Mouse (Mus musculus): ENCODE results near the gene Ank3. TPM values are rescaled to one million over a fixed set of nuclear protein-coding genes. Genes with fewer than 3 reads are reported as not detected.

Ank3 gene
- total RNA-seq, 2 experiments from 2014 or later, result 497 to 550 TPM

DNA sequence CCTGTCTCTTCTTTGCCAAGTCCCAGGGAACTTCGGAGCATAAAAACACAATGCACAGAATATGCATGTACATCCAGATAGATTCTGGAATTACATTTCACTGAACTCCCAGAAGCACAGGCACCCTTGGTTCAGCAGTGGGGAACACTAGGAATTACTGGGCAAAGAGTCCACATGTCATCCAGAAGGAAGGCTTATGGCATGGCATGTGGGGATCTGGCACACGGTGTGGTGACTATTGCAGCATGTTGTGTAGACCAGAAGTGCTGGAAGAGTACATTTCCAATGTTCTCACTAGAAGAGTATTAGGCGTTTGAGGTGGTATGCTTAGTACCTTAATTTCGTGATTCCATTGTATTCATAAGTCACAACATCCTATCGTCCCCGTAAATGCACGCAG, 422.7 kb downstream of the Ank3 start:
- intact Hi-C loops (cut with DNase I), result no loop called here
- no peak for DNase-seq (ENCODE audit: low spot score in 2 of 2)

- intact Hi-C loops (cut with DNase I), result no loop called here
These were observed 430.2 kb downstream of the Ank3 start for GRCm38 (mm10) chr10:69828770-69829169.

DNA sequence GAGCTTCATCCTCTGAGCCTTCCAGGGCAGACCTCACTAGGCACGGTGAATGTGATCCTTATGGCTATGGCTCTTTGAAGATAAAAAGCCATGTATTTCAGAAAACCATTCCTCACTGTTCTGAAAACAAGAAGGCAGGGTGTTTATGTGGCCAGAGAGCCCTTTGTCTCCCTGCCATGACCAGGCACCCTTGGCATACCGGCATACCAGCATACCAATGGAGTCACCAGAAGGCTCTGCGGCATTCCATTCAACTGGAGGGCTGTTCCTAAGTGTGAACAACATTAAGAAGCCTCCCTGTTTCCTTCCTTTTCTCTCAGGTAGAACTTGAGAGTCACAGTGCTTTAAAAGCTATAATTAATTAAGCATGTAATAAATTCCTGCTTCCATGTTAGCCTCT, 430.7 kb downstream of the Ank3 start:
- no peak for DNase-seq (ENCODE audit: low spot score in 2 of 2)
- intact Hi-C loops (cut with DNase I), result no loop called here

More at GRCm38 (mm10) chr10:69828770-69829169, 430.2 kb downstream of the Ank3 start:
- DNase-seq (ENCODE audit: low spot score in 2 of 2), result no peak

DNA sequence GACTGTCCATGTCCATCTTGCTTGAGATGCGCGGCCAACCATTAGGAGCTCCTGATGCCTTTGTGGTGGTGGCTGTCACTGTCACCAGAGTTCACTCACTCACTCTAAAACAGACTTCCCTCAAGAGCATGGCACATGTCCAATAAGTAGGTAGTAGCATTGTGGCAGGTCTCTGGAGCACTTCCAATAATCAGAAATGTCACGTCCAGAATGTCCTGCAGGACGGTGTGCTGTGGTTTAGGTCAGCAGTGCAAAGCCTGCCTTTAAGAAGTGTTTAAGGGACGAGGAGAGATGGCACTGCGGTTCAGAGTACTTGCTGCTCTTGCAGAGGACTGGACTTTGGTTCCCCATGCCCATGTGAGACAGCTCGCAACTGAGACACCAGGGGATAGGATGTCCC, 433.0 kb downstream of the Ank3 start:
- DNase-seq (ENCODE audit: low spot score in 2 of 2), result no peak
- intact Hi-C loops (cut with DNase I), result no loop called here

DNA sequence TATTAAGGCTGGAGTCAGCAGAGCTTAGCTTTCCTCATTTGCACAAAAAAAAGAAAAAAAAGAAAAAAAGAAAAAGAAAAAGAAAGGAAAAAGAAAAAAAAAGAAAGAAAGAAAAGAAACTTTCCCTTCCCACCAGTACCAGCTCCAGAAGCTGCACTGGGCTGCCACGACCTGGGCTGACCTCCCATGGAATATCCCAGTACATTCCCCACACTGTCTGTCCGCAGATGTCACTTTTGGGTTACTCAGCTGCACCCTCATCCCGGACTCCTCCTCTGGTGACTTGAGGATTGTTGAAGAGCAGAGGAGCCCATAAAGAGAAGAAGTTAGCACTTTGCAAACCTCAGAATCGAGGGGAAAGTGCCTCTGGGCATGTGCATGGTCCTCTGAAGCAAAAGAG, 433.7 kb downstream of the Ank3 start:
- intact Hi-C loops (cut with DNase I), result no loop called here
- no peak for DNase-seq (ENCODE audit: low spot score in 2 of 2)

- no peak for DNase-seq (ENCODE audit: low spot score in 2 of 2)
- intact Hi-C loops (cut with DNase I), result no loop called here
These were observed 434.2 kb downstream of the Ank3 start for GRCm38 (mm10) chr10:69832822-69833221.

DNA sequence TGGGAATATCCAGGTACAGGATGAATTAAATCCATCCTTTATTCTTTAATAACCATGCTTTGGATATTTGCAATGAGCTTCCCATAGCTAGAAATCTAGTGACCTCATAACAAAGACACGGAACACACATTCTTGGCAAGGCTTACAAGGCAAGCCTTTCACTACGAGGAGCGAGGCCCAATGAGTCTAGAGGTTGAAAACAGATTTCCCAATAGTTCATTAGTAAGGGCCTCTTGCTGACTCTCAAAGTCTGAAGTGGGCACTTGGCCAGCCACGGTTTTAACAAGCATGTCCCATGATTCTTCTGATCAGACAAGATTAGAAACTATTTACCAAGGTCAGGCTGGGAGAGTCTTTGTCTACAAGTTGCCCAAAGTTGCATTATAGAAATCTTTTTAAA, 436.1 kb downstream of the Ank3 start:
- no peak for DNase-seq (ENCODE audit: low spot score in 2 of 2)
- intact Hi-C loops (cut with DNase I), result no loop called here

- intact Hi-C loops (cut with DNase I), result loop anchor here (2.0 kb wide), 1 partner anchor 183 kb away; no protein-coding TSS in a partner anchor
- DNase-seq (ENCODE audit: low spot score in 2 of 2), result peak in 1 of 2 experiments; percentile 68
These were observed 447.2 kb downstream of the Ank3 start for GRCm38 (mm10) chr10:69845749-69846148.

- no peak for DNase-seq (ENCODE audit: low spot score in 2 of 2)
- intact Hi-C loops (cut with DNase I), result loop anchor here (5.0 kb wide), 1 partner anchor 145 kb away; no protein-coding TSS in a partner anchor
These were observed 454.0 kb downstream of the Ank3 start for GRCm38 (mm10) chr10:69852366-69853091.

DNA sequence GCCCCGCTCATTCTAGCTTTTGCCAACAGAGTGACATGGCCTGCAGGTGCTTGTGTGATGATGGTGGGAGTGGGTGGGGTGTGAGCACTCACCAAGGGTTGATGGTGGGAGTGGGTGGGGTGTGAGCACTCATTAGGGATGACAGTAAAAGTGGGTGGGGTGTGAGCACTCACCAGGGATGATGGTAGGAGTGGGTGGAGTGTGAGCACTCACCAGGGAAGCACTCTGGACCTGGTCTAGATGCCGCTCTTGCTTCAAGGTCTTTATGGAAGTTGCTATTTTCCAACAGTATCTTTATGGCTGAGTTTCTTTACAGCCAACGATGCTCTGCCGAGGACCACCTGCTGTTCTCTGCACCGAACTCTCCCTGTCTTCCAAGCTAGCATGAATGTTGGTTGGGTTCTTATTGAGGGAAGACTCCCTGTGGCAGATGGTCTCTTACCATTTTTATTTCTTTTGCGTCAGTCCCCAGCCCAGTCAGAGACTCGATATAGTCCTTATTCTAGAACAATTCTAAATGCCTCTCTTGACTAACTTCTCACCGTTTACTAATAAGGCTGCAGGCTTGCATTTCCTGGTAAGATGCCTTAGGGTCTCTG, 456.1 kb downstream of the Ank3 start:
- intact Hi-C loops (cut with DNase I), result loop anchor here (5.0 kb wide), 1 partner anchor 147 kb away; no protein-coding TSS in a partner anchor
- DNase-seq (ENCODE audit: low spot score in 2 of 2), result peak in 1 of 2 experiments; percentile 81

- DNase-seq (ENCODE audit: low spot score in 2 of 2), result no peak
- intact Hi-C loops (cut with DNase I), result no loop called here
These were observed 459.4 kb downstream of the Ank3 start for GRCm38 (mm10) chr10:69858011-69858410.

GRCm38 (mm10) chr10:69858897-69859605, 460.5 kb downstream of the Ank3 start:
- peak; percentile 59 to 88 for DNase-seq (ENCODE audit: low spot score in 2 of 2)
- intact Hi-C loops (cut with DNase I), result no loop called here

- intact Hi-C loops (cut with DNase I), result no loop called here
- DNase-seq (ENCODE audit: low spot score in 2 of 2), result peak in 1 of 2 experiments; percentile 33
These were observed 461.4 kb downstream of the Ank3 start for GRCm38 (mm10) chr10:69859848-69860479.

GRCm38 (mm10) chr10:69862829-69863228, 464.3 kb downstream of the Ank3 start:
- DNase-seq (ENCODE audit: low spot score in 2 of 2), result no peak
- intact Hi-C loops (cut with DNase I), result no loop called here

DNA sequence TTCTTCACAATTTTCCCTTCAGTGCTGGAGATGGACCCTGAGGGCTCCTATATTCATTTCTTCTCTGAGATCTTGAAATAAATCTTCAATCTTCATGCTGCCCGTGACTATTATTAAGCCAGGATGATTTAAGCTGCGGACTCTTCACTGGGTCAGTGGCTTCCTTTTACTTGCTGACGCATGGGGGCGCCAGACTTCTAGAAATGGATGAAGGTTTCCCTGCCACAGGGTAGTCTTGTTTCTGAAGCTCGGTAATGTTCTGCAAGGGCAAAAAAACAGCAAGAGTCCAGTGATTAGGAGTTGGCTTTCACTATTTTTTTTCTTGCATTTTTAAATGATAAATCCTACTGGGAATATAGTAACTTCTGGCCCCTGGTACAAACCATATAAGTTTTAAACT, 471.8 kb downstream of the Ank3 start:
- DNase-seq (ENCODE audit: low spot score in 2 of 2), result peak; percentile 69 to 87
- intact Hi-C loops (cut with DNase I), result loop anchor here (2.0 kb wide), 2 partner anchors 94 to 426 kb away; no protein-coding TSS in a partner anchor

DNA sequence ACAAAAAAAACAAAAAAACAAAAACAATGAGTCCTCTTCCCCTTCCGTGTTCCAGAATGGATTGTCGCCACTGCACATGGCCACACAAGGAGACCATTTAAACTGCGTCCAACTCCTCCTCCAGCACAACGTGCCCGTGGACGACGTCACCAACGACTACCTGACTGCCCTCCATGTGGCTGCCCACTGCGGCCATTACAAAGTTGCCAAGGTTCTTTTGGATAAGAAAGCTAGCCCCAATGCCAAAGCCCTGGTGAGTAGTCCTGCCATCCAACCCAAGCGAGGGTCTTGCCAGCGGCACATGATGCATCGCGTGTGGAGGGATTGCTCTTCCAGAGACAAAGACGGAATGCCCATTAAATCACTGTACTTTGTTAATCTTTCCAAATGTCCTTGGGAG, 472.4 kb downstream of the Ank3 start:
- intact Hi-C loops (cut with DNase I), result loop anchor here (2.0 kb wide), 2 partner anchors 94 to 426 kb away; no protein-coding TSS in a partner anchor

DNA sequence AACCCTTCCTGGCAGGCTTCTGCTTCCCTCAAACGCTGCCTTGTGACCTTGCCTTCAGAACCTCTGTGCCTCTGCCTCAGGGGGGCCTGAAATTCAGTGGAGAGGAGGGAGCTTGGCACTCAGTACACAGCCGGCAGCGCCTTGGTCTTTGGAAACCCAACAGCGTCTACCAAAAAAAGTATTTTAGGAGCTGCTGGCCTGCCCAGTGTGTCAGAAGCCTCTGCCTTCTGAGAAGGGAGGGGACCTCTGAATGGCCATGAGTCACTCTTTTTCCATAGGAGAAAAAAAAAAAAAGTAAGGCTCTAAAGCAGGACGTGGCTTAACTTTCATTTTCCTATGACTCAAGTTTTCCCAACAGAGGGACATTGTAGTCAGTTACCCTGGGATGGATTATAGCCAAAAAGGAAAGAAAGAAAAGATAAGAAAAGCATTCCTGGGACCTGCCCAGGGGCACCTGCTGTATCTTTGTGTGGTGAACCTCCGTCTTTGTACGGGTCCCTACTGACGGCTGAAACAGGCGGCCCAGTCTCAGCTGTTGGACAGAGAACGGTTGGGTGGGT, 473.7 kb downstream of the Ank3 start:
- intact Hi-C loops (cut with DNase I), result no loop called here
- no peak for DNase-seq (ENCODE audit: low spot score in 2 of 2)

More for the DNA sequence above, 472.4 kb downstream of the Ank3 start:
- DNase-seq (ENCODE audit: low spot score in 2 of 2), result no peak

DNA sequence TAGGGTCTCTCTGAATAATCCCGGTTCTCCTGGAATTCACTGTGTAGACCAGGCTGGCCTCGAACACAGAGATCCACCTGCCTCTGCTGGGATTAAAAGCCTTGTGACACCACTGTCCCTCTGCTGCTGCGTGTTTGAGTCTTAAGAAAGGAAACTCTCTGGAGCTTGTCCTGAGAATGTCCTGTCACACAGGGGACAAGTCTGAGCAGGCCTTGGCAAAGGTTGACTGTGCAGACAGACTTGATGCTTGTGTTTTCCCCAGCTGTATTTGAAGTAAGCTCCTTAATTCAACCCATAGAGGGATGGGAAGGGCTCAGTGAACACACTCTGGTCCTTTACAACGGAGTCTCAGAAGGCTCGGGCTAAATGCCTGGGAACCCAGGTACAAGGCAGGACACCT, 474.3 kb downstream of the Ank3 start:
- intact Hi-C loops (cut with DNase I), result no loop called here
- no peak for DNase-seq (ENCODE audit: low spot score in 2 of 2)

DNA sequence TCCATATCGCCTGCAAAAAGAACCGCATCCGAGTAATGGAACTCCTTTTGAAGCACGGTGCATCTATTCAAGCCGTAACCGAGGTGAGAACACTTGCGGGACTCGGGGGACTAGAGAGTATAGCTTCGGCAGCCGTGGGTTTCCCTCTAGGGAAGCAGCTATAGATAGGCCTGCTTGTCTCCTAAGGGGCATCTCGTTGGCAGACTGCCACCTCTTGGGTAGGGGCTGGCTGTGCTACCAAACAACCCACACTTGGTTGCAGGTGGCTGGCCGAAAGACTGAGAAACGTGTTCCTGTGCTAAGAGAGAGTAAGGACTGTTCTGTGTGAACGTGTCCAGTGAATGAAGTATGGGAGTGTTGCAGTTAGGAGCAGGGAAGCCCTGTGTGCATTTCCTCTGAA, 476.2 kb downstream of the Ank3 start:
- DNase-seq (ENCODE audit: low spot score in 2 of 2), result peak in 1 of 2 experiments; percentile 47
- intact Hi-C loops (cut with DNase I), result no loop called here

All from left cerebral cortex, postnatal 25 days (tissue).